Mouse (Mus musculus) mouse trophoblast stem cell (cell line): ENCODE data around the gene Gm4881.

ENCODE experiments used
- in situ Hi-C, 2 experiments: fragments of 300-500 bp; cut with MseI, MboI; formaldehyde crosslinking; loops; 2 replicates in 1 of 2; 3 replicates in 1 of 2; pipeline ENCODE4 v1.15.1; 2025

Gm4881 gene

GRCm38 (mm10) chr7:24944257-24944950, at the start of gene Gm4881:
Gene Gm4881 (minus strand): TSS chr7:24944494.
- in situ Hi-C loops: no loop called here

- in situ Hi-C loops: no loop called here
Observed at GRCm38 (mm10) chr7:24993081-24993480, 48.8 kb upstream of the Gm4881 start.

GRCm38 (mm10) chr7:24990478-24990877, 46.2 kb upstream of the Gm4881 start:
- in situ Hi-C loops: no loop called here

- in situ Hi-C loops: no loop called here
Observed at GRCm38 (mm10) chr7:24987941-24988340, 43.6 kb upstream of the Gm4881 start.

- in situ Hi-C loops: no loop called here
Observed at GRCm38 (mm10) chr7:24985799-24986198, 41.5 kb upstream of the Gm4881 start.

- in situ Hi-C loops: no loop called here
Observed at GRCm38 (mm10) chr7:24984307-24984706, 40.0 kb upstream of the Gm4881 start.

GRCm38 (mm10) chr7:24983396-24983795, 39.1 kb upstream of the Gm4881 start:
- in situ Hi-C loops: no loop called here

- in situ Hi-C loops: no loop called here
Observed at GRCm38 (mm10) chr7:24980439-24980838, 36.1 kb upstream of the Gm4881 start.

- in situ Hi-C loops: no loop called here
Observed at GRCm38 (mm10) chr7:24978781-24979180, 34.5 kb upstream of the Gm4881 start.

- in situ Hi-C loops: no loop called here
Observed at GRCm38 (mm10) chr7:24974893-24975595, 30.8 kb upstream of the Gm4881 start.

GRCm38 (mm10) chr7:24973902-24974301, 29.6 kb upstream of the Gm4881 start:
- in situ Hi-C loops: no loop called here

GRCm38 (mm10) chr7:24973208-24973607, 28.9 kb upstream of the Gm4881 start:
- in situ Hi-C loops: no loop called here

GRCm38 (mm10) chr7:24971972-24972893, 27.9 kb upstream of the Gm4881 start, which contains the start of gene Rabac1:
Gene Rabac1 (minus strand): TSS chr7:24972754.
- in situ Hi-C loops: no loop called here

GRCm38 (mm10) chr7:24971261-24971971, 27.1 kb upstream of the Gm4881 start:
- in situ Hi-C loops: no loop called here

- in situ Hi-C loops: no loop called here
Observed at GRCm38 (mm10) chr7:24970341-24970740, 26.0 kb upstream of the Gm4881 start.

GRCm38 (mm10) chr7:24969805-24970204, 25.5 kb upstream of the Gm4881 start:
- in situ Hi-C loops: loop anchor here (10.0 kb wide), 2 partner anchors 145 to 155 kb away; no protein-coding TSS in a partner anchor

GRCm38 (mm10) chr7:24968463-24968862, 24.2 kb upstream of the Gm4881 start:
- in situ Hi-C loops: loop anchor here (10.0 kb wide), 2 partner anchors 144 to 154 kb away; no protein-coding TSS in a partner anchor

- in situ Hi-C loops: loop anchor here (10.0 kb wide), 2 partner anchors 143 to 153 kb away; no protein-coding TSS in a partner anchor
Observed at GRCm38 (mm10) chr7:24967966-24968365, 23.7 kb upstream of the Gm4881 start.

- in situ Hi-C loops: loop anchor here (10.0 kb wide), 2 partner anchors 140 to 150 kb away; no protein-coding TSS in a partner anchor
Observed at GRCm38 (mm10) chr7:24964897-24965535, 20.7 kb upstream of the Gm4881 start.

GRCm38 (mm10) chr7:24964288-24964687, 20.0 kb upstream of the Gm4881 start:
- in situ Hi-C loops: loop anchor here (10.0 kb wide), 2 partner anchors 139 to 149 kb away; no protein-coding TSS in a partner anchor
